Mouse (Mus musculus): ENCODE data around the gene Klb. TPM values are rescaled to one million over a fixed set of nuclear protein-coding genes. Genes with fewer than 3 reads are reported as not detected.

Klb gene
- polyA plus RNA-seq, 1 experiment from 2014 or later, result 0.12 TPM

DNA sequence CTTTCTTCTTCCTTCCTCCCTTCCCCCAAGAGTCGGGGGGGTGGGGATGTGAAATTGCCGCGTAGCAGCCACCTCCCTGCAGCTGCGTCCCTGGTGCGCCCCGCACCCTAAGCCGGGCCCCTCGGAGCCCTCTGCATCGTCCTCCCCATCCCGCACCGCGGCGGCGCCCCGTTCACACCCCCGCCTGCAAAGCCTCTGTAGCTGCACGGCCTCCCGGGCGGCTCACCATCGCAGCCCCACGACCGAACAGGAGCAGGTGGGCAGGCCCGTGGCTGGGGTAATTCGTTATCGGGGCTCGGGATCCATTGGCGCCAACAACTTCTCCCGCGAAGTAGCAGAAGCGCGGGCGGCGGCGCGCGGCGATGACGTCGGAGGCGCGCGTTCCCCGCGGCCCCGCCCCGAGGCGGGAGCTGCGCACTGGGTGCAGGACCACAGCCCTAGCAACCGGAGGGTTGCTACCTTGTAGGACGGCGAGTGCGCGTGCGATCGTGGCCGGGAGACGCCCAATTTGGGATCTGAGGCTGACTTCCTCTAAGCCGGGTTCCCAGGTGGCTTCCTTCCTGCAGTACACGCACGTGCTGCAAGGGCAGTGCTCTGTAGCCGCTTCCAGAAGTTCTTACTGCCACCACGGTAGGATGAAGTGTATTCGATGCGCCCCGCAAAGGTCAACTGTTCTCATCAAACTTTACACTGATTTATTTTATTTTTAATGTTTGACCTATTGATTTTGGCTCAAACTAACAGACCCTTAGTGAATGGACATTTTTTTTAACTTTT is 12.6 kb upstream of the Klb start, which contains the start of gene Rfc1:
Gene Rfc1 (minus strand): TSS at position 373 of the 777 bp plus-strand sequence.
- H3K27me3 ChIP-seq (ENCODE audit: insufficient read depth, low read length), result no peaks in the 10 kb centered on the region
- peak within 1 kb of the TSS; percentile 81 for H3K4me2 ChIP-seq (ENCODE audit: low read length)
- H3K4me1 ChIP-seq (replicated peaks; ENCODE audit: insufficient read depth, low read length), result no peaks in the 10 kb centered on the region
- peak; percentile 96 for ATAC-seq (replicated peaks; ENCODE audit: low FRiP score, low read depth)
- DNase-seq (ENCODE audit: low spot score), result peak; percentile 89
- H3K36me3 ChIP-seq (ENCODE audit: insufficient read depth, low read length), result no peaks in the 10 kb centered on the region
- under 1% methylated on average over 65 of the region's 65 CpGs for WGBS
- peak within 1 kb of the TSS; percentile 85 for H3K27ac ChIP-seq
- peak within 1 kb of the TSS; percentile 91 for H3K9ac ChIP-seq (ENCODE audit: low read depth, low read length)
- H3K9me3 ChIP-seq (replicated peaks; ENCODE audit: low read length), result no peaks in the 10 kb centered on the region
- no peak for TF ChIP-seq CTCF (IDR thresholded peaks at IDR 0.05; ENCODE audit: low read depth)
- peak within 1 kb of the TSS; percentile 100 for H3K4me3 ChIP-seq (replicated peaks; ENCODE audit: low read depth, low read length)

DNA sequence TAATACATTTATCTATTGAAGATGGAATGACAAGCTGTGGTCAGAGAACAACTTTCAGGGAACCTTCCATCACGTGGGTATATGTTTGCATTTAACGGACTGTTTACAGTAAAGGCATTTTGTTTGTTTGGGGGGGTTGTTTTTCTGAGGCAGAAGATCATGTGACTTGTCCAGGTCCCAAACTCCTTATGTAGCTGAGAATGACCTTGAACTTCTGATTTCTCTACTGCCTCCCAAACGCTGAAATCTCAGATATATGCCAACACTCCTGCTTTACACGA is 12.1 kb upstream of the Klb start:
- 27% methylated on average over 4 of the region's 4 CpGs for WGBS

DNA sequence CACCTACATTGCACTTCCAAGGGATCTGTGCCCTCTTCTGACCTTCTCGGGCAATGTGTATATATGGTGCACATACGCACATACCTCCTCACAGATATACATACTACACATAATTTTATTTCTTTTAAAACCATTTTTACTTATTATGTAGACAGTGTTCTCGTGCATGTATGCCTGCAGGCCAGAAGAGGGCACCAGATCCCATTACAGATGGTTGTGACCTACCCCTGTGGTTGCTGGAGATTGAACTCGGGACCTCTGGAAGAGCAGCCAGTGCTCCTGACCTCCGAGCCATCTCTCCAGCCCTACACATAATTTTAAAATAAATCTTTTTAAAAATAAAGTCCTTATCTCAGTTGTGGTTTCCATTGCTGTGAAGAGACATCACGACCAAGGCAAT is 9.7 kb upstream of the Klb start:
- no peaks in the 10 kb centered on the region for H3K4me1 ChIP-seq (replicated peaks; ENCODE audit: insufficient read depth, low read length)
- no peak overlapping the region for H3K4me3 ChIP-seq (replicated peaks; ENCODE audit: low read depth, low read length)
- H3K9me3 ChIP-seq (replicated peaks; ENCODE audit: low read length), result no peaks in the 10 kb centered on the region
- no peaks in the 10 kb centered on the region for H3K36me3 ChIP-seq (ENCODE audit: insufficient read depth, low read length)
- no peak overlapping the region for H3K9ac ChIP-seq (ENCODE audit: low read depth, low read length)
- no peaks in the 10 kb centered on the region for H3K27me3 ChIP-seq (ENCODE audit: insufficient read depth, low read length)
- ATAC-seq (replicated peaks; ENCODE audit: low FRiP score, low read depth), result no peak
- DNase-seq (ENCODE audit: low spot score), result no peak
- 85% methylated on average over 6 of the region's 6 CpGs for WGBS
- no peak overlapping the region for H3K27ac ChIP-seq
- TF ChIP-seq CTCF (IDR thresholded peaks at IDR 0.05; ENCODE audit: low read depth), result peak; percentile 51
- no peak overlapping the region for H3K4me2 ChIP-seq (ENCODE audit: low read length)

More for the DNA sequence above, 12.1 kb upstream of the Klb start:
- DNase-seq (ENCODE audit: low spot score) (no peak), ATAC-seq (replicated peaks; ENCODE audit: low FRiP score, low read depth) (no peak)
- H3K27me3 ChIP-seq (ENCODE audit: insufficient read depth, low read length), result no peaks in the 10 kb centered on the region
- H3K36me3 ChIP-seq (ENCODE audit: insufficient read depth, low read length), result no peaks in the 10 kb centered on the region
- H3K4me3 ChIP-seq (replicated peaks; ENCODE audit: low read depth, low read length), result peak overlapping the region; percentile 100
- no peak overlapping the region for H3K9ac ChIP-seq (ENCODE audit: low read depth, low read length)
- H3K4me1 ChIP-seq (replicated peaks; ENCODE audit: insufficient read depth, low read length), result no peaks in the 10 kb centered on the region
- peak overlapping the region; percentile 81 for H3K4me2 ChIP-seq (ENCODE audit: low read length)
- TF ChIP-seq CTCF (IDR thresholded peaks at IDR 0.05; ENCODE audit: low read depth), result no peak
- H3K9me3 ChIP-seq (replicated peaks; ENCODE audit: low read length), result no peaks in the 10 kb centered on the region
- H3K27ac ChIP-seq, result no peak overlapping the region

DNA sequence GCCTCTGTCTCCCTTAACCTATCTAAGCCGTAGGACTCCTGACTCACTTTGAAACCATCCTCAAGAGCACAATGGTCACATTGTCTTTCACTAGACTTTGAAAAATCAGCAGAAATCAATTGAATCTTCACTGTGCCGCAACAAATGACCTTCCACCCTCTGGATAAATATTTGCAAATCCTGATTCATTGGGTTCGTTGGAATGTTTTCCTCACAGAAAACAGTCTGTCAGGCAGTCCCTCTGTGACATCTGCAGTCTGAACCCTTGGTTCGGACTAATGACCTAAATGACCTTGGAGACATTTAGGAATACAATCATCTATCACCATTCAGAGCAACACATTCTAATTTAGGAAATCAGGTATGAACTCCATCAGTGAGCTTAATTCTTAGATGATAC is 7.9 kb upstream of the Klb start:
- Histone ChIP-seq H3K9ac (ENCODE audit: low read depth, low read length) (no peak overlapping the region), H3K27ac (no peak overlapping the region), H3K4me2 (ENCODE audit: low read length) (no peak overlapping the region), H3K36me3 (ENCODE audit: insufficient read depth, low read length) (no peaks in the 10 kb centered on the region), H3K4me1 (replicated peaks; ENCODE audit: insufficient read depth, low read length) (no peaks in the 10 kb centered on the region), H3K27me3 (ENCODE audit: insufficient read depth, low read length) (no peaks in the 10 kb centered on the region), H3K9me3 (replicated peaks; ENCODE audit: low read length) (no peaks in the 10 kb centered on the region), H3K4me3 (replicated peaks; ENCODE audit: low read depth, low read length) (no peak overlapping the region)
- 63% methylated on average over 4 of the region's 4 CpGs for WGBS
- ATAC-seq (replicated peaks; ENCODE audit: low FRiP score, low read depth), result no peak
- no peak for TF ChIP-seq CTCF (IDR thresholded peaks at IDR 0.05; ENCODE audit: low read depth)
- no peak for DNase-seq (ENCODE audit: low spot score)

DNA sequence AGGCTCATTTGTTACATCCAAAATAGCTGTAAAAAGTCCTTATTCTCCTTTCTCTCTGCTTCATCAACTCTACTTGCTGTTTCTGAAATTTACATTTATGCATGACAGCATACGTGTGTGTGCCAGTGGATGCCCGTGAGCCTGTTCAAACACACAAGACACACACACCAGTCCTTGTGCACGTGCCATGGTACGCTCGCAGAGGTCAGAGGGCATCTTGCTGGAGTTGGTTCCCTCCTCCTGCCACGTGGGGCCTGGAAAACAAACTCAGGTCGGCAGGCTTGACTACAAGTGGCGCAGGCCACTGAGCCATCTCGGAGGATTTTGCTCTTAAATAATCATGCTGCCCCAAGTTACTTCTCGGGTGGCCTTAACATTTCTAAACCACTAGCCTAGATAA is 2.4 kb downstream of the Klb start:
- Histone ChIP-seq H3K36me3 (ENCODE audit: insufficient read depth, low read length) (no peaks in the 10 kb centered on the region), H3K9me3 (replicated peaks; ENCODE audit: low read length) (no peaks in the 10 kb centered on the region), H3K4me3 (replicated peaks; ENCODE audit: low read depth, low read length) (no peak overlapping the region), H3K9ac (ENCODE audit: low read depth, low read length) (no peak overlapping the region), H3K4me1 (replicated peaks; ENCODE audit: insufficient read depth, low read length) (no peaks in the 10 kb centered on the region; the same call in 1 of the 2 replicates), H3K4me2 (ENCODE audit: low read length) (no peak overlapping the region), H3K27me3 (ENCODE audit: insufficient read depth, low read length) (no peaks in the 10 kb centered on the region), H3K27ac (no peak overlapping the region)
- no peak for ATAC-seq (replicated peaks; ENCODE audit: low FRiP score, low read depth)
- no peak for DNase-seq (ENCODE audit: low spot score)
- no peak for TF ChIP-seq CTCF (IDR thresholded peaks at IDR 0.05; ENCODE audit: low read depth)
- WGBS, result 49% methylated on average over 10 of the region's 10 CpGs

DNA sequence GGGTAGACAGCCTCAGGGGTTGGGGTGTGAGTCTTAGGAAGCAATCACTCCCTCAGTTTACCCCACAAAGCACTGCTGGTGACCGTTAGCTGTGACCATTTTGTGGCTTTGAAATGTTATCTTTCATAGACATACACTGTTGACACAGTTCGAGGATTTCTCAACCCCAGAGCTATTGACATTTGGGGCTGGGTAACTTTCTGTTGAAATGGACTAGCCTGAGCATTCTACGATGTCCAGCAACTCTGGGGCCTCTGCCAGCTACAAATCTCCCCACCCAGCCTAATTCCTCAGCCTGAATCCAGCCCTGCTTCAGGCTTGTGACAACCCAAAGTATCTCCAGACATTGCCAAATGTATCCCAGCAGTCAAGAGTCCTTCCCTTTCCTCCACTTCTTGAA is 6.0 kb downstream of the Klb start:
- no peaks in the 10 kb centered on the region for H3K4me1 ChIP-seq (replicated peaks; ENCODE audit: insufficient read depth, low read length)
- TF ChIP-seq CTCF (IDR thresholded peaks at IDR 0.05; ENCODE audit: low read depth), result no peak
- no peaks in the 10 kb centered on the region for H3K36me3 ChIP-seq (ENCODE audit: insufficient read depth, low read length)
- no peak overlapping the region for H3K9ac ChIP-seq (ENCODE audit: low read depth, low read length)
- H3K9me3 ChIP-seq (replicated peaks; ENCODE audit: low read length), result no peaks in the 10 kb centered on the region
- no peak for DNase-seq (ENCODE audit: low spot score)
- 84% methylated on average over 3 of the region's 3 CpGs for WGBS
- H3K27me3 ChIP-seq (ENCODE audit: insufficient read depth, low read length), result no peaks in the 10 kb centered on the region
- H3K4me2 ChIP-seq (ENCODE audit: low read length), result no peak overlapping the region
- H3K4me3 ChIP-seq (replicated peaks; ENCODE audit: low read depth, low read length), result no peak overlapping the region
- no peak overlapping the region for H3K27ac ChIP-seq
- no peak for ATAC-seq (replicated peaks; ENCODE audit: low FRiP score, low read depth)

DNA sequence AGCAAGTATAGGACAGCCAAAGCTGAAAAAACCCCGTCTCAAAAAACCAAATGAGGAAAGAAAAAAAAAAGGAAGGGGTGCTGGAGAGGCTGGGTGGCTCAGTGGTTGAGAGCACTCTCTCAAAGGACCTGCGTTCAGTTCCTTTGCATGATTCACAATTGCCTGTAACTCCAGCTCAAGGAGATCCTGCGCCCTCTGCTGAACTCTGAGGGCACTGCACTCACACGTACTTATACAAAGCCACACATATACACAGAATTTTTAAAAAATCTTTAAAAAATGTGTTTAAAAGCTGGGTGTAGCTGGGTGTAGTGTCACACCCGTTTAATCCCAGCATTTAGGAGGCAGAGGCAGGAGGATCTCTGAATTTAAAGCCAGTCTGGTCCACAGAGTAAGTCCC is 6.9 kb downstream of the Klb start:
- no peak overlapping the region for H3K27ac ChIP-seq
- ATAC-seq (replicated peaks; ENCODE audit: low FRiP score, low read depth), result no peak
- H3K4me1 ChIP-seq (replicated peaks; ENCODE audit: insufficient read depth, low read length), result no peaks in the 10 kb centered on the region
- TF ChIP-seq CTCF (IDR thresholded peaks at IDR 0.05; ENCODE audit: low read depth), result no peak
- H3K36me3 ChIP-seq (ENCODE audit: insufficient read depth, low read length), result no peaks in the 10 kb centered on the region
- no peak overlapping the region for H3K4me2 ChIP-seq (ENCODE audit: low read length)
- no peak overlapping the region for H3K4me3 ChIP-seq (replicated peaks; ENCODE audit: low read depth, low read length)
- 77% methylated on average over 5 of the region's 5 CpGs for WGBS
- no peak for DNase-seq (ENCODE audit: low spot score)
- H3K9ac ChIP-seq (ENCODE audit: low read depth, low read length), result no peak overlapping the region
- no peaks in the 10 kb centered on the region for H3K27me3 ChIP-seq (ENCODE audit: insufficient read depth, low read length)
- no peaks in the 10 kb centered on the region for H3K9me3 ChIP-seq (replicated peaks; ENCODE audit: low read length)
